Mouse (Mus musculus) gastrocnemius, adult 18-20 months (tissue): Measurements from ENCODE around the gene Car14. TPM values are rescaled to one million over a fixed set of nuclear protein-coding genes. Genes with fewer than 3 reads are reported as not detected.
"Not testable (repeated sequence)": the region's sequence is repeated elsewhere in the genome, so short reads cannot be mapped to it uniquely, and the experiment has no call there.

Experiments
- DNase-seq: peaks from one replicate; pipeline ENCODE4 v3.0.0; 2021; ENCODE audit warnings: low spot score
- total RNA-seq, 2 experiments: library from RNA; stranded (reverse); gene quantifications; 2 replicates each; pipeline ENCODE4 v1.2.3; 2021

Car14 gene
- total RNA-seq, 2 experiments from 2014 or later = 54.2 to 76.9 TPM

GRCm38 (mm10) chr3:95928261-95928657 lies 23.8 kb upstream of the Car14 start:
- DNase-seq = no peak

GRCm38 (mm10) chr3:95925087-95925486 lies 20.6 kb upstream of the Car14 start:
- DNase-seq = no peak

GRCm38 (mm10) chr3:95924185-95924584 lies 19.7 kb upstream of the Car14 start:
- DNase-seq = no peak

DNA sequence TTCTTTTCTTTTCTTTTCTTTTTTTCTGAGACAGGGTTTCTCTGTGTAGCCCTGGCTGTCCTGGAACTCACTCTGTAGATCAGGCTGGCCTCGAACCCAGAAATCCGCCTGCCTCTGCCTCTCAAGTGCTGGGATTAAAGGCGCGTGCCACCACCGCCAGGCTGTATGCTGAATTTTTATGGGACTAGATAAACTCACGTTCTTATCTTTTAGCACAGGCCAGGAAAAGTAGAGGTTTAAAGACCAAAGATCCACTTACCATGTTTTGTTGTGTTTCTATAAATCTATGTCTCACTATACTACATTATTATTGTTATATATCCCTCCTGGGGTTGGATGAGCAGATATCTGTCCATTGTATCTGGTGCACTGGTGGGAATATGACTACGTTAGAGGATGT lies 18.9 kb upstream of the Car14 start:
- DNase-seq = not testable (repeated sequence)

DNA sequence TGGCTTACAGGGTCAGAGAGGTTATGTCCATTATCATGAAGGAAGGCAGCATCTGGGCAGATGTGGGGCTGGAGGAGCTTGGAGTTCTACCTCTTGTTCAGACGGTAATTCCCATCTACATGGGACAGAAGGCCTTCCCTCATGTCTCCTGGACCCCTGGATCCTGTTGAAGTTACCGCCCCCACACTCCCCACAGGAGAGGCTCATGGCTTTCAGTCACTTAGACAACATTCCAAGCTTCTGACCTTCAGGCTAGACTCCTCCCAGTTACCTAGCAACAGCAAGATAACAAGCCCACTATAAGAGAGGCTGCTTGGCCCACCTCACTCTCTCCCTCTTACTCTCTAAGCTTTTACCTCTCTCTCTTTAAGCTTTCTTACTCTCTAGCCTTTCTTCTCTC lies 16.0 kb upstream of the Car14 start:
- DNase-seq = not testable (repeated sequence)

GRCm38 (mm10) chr3:95916760-95917159 lies 12.3 kb upstream of the Car14 start:
- no peak for DNase-seq

GRCm38 (mm10) chr3:95914706-95915105 lies 10.2 kb upstream of the Car14 start:
- DNase-seq = no peak

- no peak for DNase-seq
Observed at GRCm38 (mm10) chr3:95907613-95908012, 3.1 kb upstream of the Car14 start.

GRCm38 (mm10) chr3:95906860-95907259 lies 2.4 kb upstream of the Car14 start:
- no peak for DNase-seq

DNA sequence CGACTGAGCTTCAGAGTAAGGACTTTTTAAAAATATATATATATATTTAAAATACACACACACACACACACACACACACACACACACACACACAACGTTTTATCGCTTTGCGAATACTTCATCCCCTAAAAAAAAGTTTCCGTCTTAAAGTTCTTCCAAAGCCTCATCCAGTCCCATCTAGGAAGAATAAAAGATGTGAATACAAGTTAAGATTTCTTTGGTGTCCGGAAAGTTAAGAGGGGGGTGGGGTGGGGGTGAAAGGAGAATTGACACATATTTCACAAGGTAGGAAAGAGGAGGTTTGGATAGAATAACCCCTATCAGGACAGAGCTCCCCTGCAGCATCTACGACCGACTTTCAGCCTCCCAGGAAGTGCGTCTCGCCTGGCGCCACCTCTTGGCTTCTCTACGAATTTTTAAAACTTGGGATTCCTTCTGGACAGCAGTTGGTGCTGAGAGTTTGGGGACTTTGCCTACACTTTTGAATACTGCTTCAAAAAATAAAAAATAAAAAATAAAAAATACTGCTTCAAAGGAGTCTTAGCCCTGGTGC lies 1.5 kb upstream of the Car14 start:
- peak; percentile 61 for DNase-seq

- DNase-seq = no peak
Observed at GRCm38 (mm10) chr3:95905146-95905939, 852 bp upstream of the Car14 start.

GRCm38 (mm10) chr3:95903753-95904502 lies 563 bp downstream of the Car14 start:
- DNase-seq = no peak

GRCm38 (mm10) chr3:95902643-95903042 lies 1.8 kb downstream of the Car14 start:
- DNase-seq = no peak

DNA sequence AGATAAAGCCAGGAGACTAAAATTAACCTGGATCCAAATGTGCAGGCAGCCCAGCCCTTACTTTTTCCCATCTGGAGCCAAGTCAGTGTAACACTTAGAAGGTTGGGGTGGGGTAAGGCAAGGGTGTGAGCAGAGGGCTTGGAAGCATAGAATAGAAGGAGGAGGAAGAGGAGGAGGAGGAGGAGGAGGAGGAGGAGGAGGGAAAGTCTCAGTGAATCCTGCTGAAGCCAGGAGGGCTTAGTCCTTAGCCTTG lies 2.2 kb downstream of the Car14 start:
- DNase-seq = peak; percentile 36

- peak; percentile 60 for DNase-seq
Observed at GRCm38 (mm10) chr3:95901616-95902372, 2.7 kb downstream of the Car14 start.

DNA sequence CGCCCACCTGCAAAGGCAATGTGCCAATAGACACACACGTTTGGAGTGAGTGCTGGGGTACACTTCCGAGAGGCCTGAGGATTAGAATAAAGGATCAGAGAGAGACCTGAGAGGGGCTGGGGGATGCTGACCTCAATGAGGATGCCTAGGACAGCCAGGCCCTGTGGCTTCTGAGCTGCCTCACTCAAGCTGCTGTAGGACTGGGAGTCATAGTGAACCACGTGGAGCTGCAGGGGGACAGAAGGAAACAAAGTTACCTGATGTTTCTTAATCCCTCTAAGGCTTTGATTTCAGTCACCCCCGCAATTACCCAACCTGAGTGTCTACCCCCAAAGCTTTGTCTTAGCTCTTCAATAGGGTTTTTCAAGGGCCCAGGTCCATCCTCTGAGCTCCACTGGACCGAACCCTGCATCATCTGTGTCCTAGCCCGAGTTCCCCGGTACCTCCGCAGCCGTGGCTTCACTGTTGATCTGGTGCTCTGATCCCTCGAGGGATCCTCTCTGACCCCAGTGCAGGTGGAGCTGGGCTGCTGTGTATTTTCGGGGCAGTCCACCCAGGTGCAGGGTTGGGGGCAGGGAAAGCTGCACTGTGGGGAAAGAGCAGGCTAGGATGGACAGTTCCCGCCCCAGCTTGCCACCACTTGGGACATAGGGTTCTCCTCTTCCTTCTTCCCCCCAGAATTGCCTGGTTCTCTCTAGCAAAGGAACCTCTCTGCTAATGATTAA lies 4.5 kb downstream of the Car14 start:
- no peak for DNase-seq

DNA sequence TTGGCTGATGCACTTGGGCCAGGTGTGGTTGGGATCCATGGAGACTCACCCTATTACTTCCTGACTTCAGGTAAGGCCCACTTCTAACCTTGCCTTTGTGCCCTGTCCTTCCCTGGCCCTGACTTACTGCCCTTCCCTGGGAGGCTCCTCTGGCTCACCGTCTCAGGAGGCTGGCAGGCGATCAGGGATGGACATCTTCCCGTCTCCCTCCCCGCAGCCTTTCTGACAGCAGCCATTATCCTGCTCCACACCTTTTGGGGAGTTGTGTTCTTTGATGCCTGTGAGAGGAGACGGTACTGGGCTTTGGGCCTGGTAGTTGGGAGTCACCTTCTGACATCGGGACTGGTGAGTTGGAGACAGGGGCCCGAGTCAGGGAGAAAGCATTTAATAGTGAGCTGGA lies 9.0 kb downstream of the Car14 start:
- not testable (repeated sequence) for DNase-seq

DNA sequence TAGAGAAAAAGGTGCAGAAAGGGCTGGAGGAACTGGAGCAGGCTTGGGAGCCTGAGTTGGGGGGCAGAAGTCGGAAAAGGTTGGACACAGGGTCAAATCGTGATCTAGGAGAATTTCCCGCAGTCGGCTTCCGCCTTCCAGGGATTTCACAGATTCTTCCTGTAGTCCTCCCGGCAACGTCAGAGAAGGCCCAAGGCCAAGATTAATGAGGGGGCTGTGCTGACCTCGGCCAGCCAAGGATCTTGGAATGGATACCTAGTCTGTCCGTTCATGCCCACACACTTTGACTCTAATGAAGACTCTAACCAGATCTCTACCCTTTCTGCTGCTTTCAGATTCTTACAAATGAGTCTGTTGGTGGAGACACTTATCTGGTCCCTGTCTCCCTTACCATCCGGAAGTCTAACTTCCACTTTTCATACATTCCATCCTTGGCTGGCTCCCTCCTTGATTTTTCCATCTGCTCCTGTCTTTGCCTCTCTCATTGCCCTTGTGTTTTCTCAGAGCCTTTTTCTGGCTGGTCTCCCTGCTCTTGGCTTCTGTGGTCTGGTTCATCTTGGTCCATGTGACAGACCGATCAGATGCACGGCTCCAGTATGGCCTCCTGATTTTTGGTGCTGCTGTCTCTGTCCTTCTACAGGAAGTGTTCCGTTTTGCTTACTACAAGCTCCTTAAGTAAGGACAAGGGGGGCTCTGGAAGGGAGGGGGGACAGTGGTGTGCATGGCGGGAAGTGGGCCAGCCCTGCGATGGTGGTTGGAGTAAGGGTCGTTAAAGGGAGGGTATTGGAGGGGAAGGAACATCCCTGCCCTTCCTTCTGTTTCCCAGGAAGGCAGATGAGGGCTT lies 10.0 kb downstream of the Car14 start:
- peak; percentile 47 for DNase-seq

DNA sequence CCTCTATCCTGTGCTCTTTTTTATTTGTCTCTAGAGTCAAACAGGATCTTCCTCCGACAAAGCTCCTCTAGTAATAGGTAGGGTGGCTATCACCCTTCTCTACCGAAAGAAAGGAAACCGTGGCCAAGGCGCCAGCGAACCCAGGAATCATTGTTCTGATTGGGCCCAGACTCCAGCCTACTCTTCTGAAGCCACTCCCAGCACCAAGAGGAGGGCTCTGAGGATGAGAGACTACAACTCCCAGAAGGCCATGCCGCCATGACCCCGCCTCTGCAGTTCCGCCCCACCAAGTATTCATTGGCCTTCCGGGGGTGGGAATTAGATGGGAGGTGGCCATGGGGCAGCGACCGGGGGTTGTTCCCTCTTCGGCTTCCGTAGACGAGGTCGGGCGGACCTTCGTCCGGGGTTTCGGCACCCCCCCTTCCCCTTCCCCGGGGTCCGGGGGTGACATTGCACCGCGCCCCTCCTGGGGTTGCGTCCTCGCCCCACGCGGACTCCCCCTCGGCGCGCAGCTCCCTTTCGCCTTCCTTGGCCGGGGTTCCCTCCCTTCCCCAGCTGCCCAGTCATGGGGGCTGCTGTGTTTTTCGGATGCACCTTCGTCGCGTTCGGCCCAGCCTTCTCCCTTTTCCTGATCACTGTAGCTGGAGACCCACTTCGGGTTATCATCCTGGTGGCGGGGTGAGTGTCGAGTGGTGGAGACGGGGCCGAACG lies 10.7 kb downstream of the Car14 start, which contains the start of gene Aph1a:
Gene Aph1a, plus strand, starts transcription at position 364 of the 711 bp plus-strand sequence.
- DNase-seq = peak; percentile 98

GRCm38 (mm10) chr3:95893126-95893525 lies 11.4 kb downstream of the Car14 start:
- no peak for DNase-seq
